16 mouse cellular contexts compared by ENCODE assay signal in genomic region chr14:77738056-77738455, GRCm38 (mm10).
DNase-seq lines count a peak whose midpoint lies in the region; ATAC-seq lines count a peak whose summit lies in the region.
"Had no signal": no experiment of that assay in that cellular context is flagged by ENCODE, and none has a peak within 500 bp of the region (broad histone marks: within the 10 kb centered on the region; RNA-seq: fewer than 3 reads in every experiment).

No protein-coding gene starts in this region.

- 0 out of 2 replicates have a peak, but pooled peaks have one; percentile 29 for ATAC-seq in cerebellum, adult (ENCODE audit: insufficient number of reproducible peaks, low FRiP score, low TSS enrichment)
- ATAC-seq: Patski had no signal

- no peak for DNase-seq in cerebellum, adult 11 months
- DNase-seq in heart, postnatal 4 days, result peak; percentile 13
- DNase-seq in heart, postnatal 25 days (ENCODE audit: low spot score), result no peak
- peak; percentile 15 for DNase-seq in adrenal gland, adult 8-10 months
- peak; percentile 35 for DNase-seq in adrenal gland, postnatal 25 days
- no peak for DNase-seq in urinary bladder, postnatal 14 days (ENCODE audit: low spot score)
- DNase-seq: forebrain, postnatal 0 days; kidney, adult 18-20 months; layer of hippocampus, postnatal 36 days; liver; lung, postnatal 36 days; right cerebral cortex, adult 18-20 months; spleen, adult 18-20 months; thymus, postnatal 25 days had no signal

- intact Hi-C loops in heart, postnatal 25 days (cut with DNase I), result no loop called here

Comparison
In these comparisons a context has a peak if more than half of its experiments do, and no peak if none do; other contexts are left out.
1. DNase-seq: peak in heart, postnatal 4 days (single experiment), adrenal gland, adult 8-10 months (single experiment) and adrenal gland, postnatal 25 days (single experiment); none in cerebellum, adult 11 months (single experiment), heart, postnatal 25 days (single experiment) and urinary bladder, postnatal 14 days (single experiment).